ENCODE assay signal across 24 mouse cellular contexts in genomic region chr3:97156431-97156830, GRCm38 (mm10). TPM values are rescaled to one million over a fixed set of nuclear protein-coding genes. Genes with fewer than 3 reads are reported as not detected.
A peak's percentile ranks its signal among the peaks of the same experiment; 100 is the strongest.
DNase-seq lines count a peak whose midpoint lies in the region; ATAC-seq lines count a peak whose summit lies in the region.
"Had no signal": no experiment of that assay in that cellular context is flagged by ENCODE, and none has a peak within 500 bp of the region (broad histone marks: within the 10 kb centered on the region; RNA-seq: fewer than 3 reads in every experiment).

No protein-coding gene starts in this region.

- WGBS in kidney, embryonic 14.5 days, result 90% methylated on average over 6 of the region's 6 CpGs

- DNase-seq in heart, adult 11 months, result peak; percentile 89
- no peak for DNase-seq in heart, postnatal 14 days
- peak; percentile 73 for DNase-seq in kidney, adult 9 months
- DNase-seq in testis, postnatal 10 days (ENCODE audit: low spot score), result peak; percentile 44
- DNase-seq in testis, postnatal 14 days (ENCODE audit: low spot score), result no peak
- DNase-seq: adrenal gland, postnatal 36 days; gastrocnemius, postnatal 25 days; heart, adult 2 months; heart, postnatal 36 days; left cerebral cortex, postnatal 4 days had no signal

- H3K36me3 ChIP-seq in kidney, embryonic 14.5 days (ENCODE audit: control insufficient read depth, insufficient read depth, low read length), result no peaks in the 10 kb centered on the region
- H3K36me3 ChIP-seq: embryonic facial prominence, embryonic 12.5 days; forebrain, embryonic 12.5 days; heart, embryonic 13.5 days; limb, embryonic 15.5 days; midbrain, embryonic 12.5 days had no signal

- no peaks in the 10 kb centered on the region for H3K9me3 ChIP-seq in kidney, embryonic 14.5 days (ENCODE audit: control insufficient read depth, low read length)
- H3K9me3 ChIP-seq: embryonic facial prominence, embryonic 12.5 days; forebrain, embryonic 12.5 days; G1E; heart, embryonic 13.5 days; limb, embryonic 15.5 days; midbrain, embryonic 12.5 days had no signal

- peaks cover 14% of the 10 kb centered on the region; the same call in 1 of the 2 replicates for H3K4me1 ChIP-seq in kidney, embryonic 14.5 days (ENCODE audit: control insufficient read depth, insufficient read depth, low read length)

- no peak for ATAC-seq in kidney, embryonic 14.5 days (ENCODE audit: low FRiP score, low TSS enrichment)
- no peak for ATAC-seq in erythroblast, adult 5-6 weeks (replicated peaks; ENCODE audit: low FRiP score, poor library complexity, severe bottlenecking)
- ATAC-seq: inflammation-experienced regulatory T-cells, adult 6 months; Patski had no signal

- no peak overlapping the region for H3K9ac ChIP-seq in kidney, embryonic 14.5 days (ENCODE audit: low read depth, low read length)
- H3K9ac ChIP-seq: embryonic facial prominence, embryonic 12.5 days; forebrain, embryonic 12.5 days; heart, embryonic 13.5 days; hindbrain, embryonic 14.5 days; limb, embryonic 15.5 days; midbrain, embryonic 12.5 days had no signal

- no peaks in the 10 kb centered on the region for H3K27me3 ChIP-seq in kidney, embryonic 14.5 days (ENCODE audit: control insufficient read depth, insufficient read depth, low read length)
- H3K27me3 ChIP-seq: CH12.LX; embryonic facial prominence, embryonic 12.5 days; forebrain, embryonic 12.5 days; heart, embryonic 13.5 days; limb, embryonic 15.5 days; midbrain, embryonic 12.5 days; Patski had no signal

- no peak overlapping the region for H3K4me3 ChIP-seq in kidney, embryonic 14.5 days (ENCODE audit: low read length)
- H3K4me3 ChIP-seq: embryonic facial prominence, embryonic 12.5 days; erythroblast, embryonic 14.5 days; forebrain, embryonic 12.5 days; heart, adult 2 months; heart, embryonic 13.5 days; limb, embryonic 15.5 days; midbrain, embryonic 12.5 days had no signal

- no peak overlapping the region for H3K4me2 ChIP-seq in kidney, embryonic 14.5 days (replicated peaks; ENCODE audit: low read depth, low read length)
- H3K4me2 ChIP-seq: embryonic facial prominence, embryonic 12.5 days; forebrain, embryonic 12.5 days; heart, embryonic 13.5 days; hindbrain, embryonic 14.5 days; limb, embryonic 15.5 days; midbrain, embryonic 12.5 days had no signal

- H3K27ac ChIP-seq in kidney, embryonic 14.5 days (ENCODE audit: low read depth, low read length), result no peak overlapping the region
- H3K27ac ChIP-seq: embryonic facial prominence, embryonic 12.5 days; forebrain, embryonic 12.5 days; heart, adult 2 months; heart, embryonic 13.5 days; hindbrain, embryonic 14.5 days; limb, embryonic 15.5 days; midbrain, embryonic 12.5 days; stomach, postnatal 0 days had no signal

- intact Hi-C loops in heart, postnatal 14 days (cut with DNase I), result loop anchor here (5.0 to 10.0 kb wide), 2 partner anchors 71 to 1248 kb away; no protein-coding TSS in a partner anchor

RNA-seq across cellular contexts. Expression of gene Acp6, which starts 2.1 kb away (rescaled TPM):
- 10 to 100 TPM; 28.9 to 29.9 TPM for total RNA-seq in heart, postnatal 14 days (2021)
- 33.1 and 42.1 TPM in 2 replicates for polyA plus RNA-seq in kidney, embryonic 14.5 days (2014; fragmentation: Nextera tagmentation; extraction: Ambion mirVana)
- total RNA-seq in erythroblast, adult 5-6 weeks (2015; ENCODE audit: low replicate concordance), result 2.9 and 9.6 TPM in 2 replicates
- 3.3 and 6.0 TPM in 2 replicates for total RNA-seq in erythroblast, adult 5-6 weeks (2017; ENCODE audit: low replicate concordance)

Comparison
In these comparisons a context has a peak if more than half of its experiments do, and no peak if none do; other contexts are left out.
1. DNase-seq: peak in heart, adult 11 months (single experiment), kidney, adult 9 months (single experiment) and testis, postnatal 10 days (single experiment); none in heart, postnatal 14 days (0 of 2) and testis, postnatal 14 days (single experiment).